Mouse (Mus musculus) ovary, adult 18-20 months (tissue): Measurements from ENCODE around the gene Scamp2.

Source experiments
- DNase-seq: peaks from one replicate; pipeline ENCODE4 v3.0.0; 2022; ENCODE audit warnings: low spot score, mixed read lengths

Gene Scamp2

GRCm38 (mm10) chr9:57627191-57627590, 66.4 kb downstream of the Scamp2 start:
- DNase-seq: no peak

- no peak for DNase-seq
These were observed 67.1 kb downstream of the Scamp2 start for GRCm38 (mm10) chr9:57627892-57628291.

DNA sequence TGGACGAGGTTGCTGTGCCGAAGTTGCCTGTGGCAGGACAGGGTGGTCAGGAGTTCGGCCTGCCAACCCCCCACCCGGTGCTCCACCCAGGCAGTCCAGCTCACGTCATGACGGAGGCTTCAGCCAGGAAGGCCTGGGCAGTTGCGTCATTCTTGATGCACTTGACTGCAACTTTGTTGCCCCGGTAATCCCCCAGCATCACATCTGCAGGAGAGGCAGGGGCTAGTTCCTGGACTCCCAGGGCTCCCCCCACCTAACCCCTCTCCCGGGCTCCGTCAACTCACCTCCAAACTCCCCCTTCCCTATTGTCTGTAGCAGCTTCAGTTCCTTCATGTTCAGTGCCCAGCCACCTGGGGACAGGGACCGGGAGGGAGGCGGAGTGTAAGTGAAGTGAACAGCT, 68.0 kb downstream of the Scamp2 start:
- DNase-seq: no peak

- no peak for DNase-seq
These were observed 68.6 kb downstream of the Scamp2 start for GRCm38 (mm10) chr9:57629118-57629874.

DNA sequence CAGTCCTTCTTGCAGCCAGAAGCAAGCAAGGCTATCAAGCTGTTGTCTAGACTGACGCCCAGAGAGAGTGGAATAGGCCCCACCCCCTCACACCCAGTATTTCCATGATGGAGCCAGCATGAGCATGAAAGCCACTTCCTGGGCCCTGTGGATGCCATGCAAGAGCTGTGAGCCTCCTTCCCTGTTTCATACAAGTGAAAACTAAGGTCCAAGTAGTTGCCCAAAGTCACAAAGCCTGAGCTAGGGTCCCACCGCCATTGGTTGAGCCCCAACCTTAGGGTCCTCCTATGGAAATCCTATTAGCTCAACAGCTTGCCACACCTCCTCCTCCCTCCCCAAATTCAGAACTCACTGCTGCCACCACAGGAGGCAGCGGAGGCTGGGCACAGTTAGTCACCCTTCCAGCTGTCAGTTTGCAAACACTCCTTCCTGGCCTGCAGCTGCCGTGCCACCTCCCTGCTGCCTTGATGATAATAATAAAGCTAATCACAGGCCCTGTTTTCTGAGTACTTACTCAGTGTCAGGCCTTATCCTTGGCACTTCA, 72.8 kb downstream of the Scamp2 start:
- no peak for DNase-seq

- DNase-seq: no peak
These were observed 76.5 kb downstream of the Scamp2 start for GRCm38 (mm10) chr9:57637272-57637671.

- DNase-seq: peak; percentile 36
These were observed 77.1 kb downstream of the Scamp2 start for GRCm38 (mm10) chr9:57637741-57638322.
